Mouse (Mus musculus): ENCODE data around the gene Eef1akmt2.

DNA sequence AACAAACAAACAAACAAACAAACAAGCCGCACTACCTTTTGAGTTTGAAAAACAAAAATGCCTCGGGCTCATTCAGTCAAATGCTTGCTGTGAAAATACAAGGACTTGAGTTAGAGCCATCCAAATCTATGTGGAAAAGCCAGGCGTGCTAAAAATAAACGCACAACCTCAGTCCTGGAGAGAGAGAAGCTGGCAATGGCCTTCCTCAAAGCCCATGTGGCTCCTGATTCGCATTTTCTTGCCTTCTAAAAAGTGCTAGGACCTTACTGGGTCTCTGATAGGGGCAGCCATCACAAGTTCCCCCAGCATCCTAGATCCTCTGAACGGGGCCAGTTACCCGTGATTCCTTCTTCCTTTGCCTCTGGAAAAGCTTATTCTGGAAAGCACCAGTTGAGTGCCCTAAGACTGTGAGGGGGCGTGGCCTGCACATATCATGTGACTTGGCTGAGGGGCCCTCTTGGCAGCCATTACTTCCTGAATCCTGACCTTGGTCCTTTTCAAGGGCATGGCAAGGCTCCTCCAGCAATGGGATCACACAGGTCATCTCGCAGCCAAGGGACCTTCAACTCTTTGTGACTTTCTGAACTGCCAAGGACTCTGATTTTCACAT, 43.8 kb upstream of the Eef1akmt2 start:
- TF ChIP-seq POLR2A (IDR thresholded peaks at IDR 0.05; ENCODE audit: borderline replicate concordance, control insufficient read depth, low read depth, low read length) (no peak), CTCF (IDR thresholded peaks at IDR 0.05; ENCODE audit: control insufficient read depth, insufficient read depth, low read length) (no peak)
